Mouse (Mus musculus): Measurements from ENCODE around the gene Cpxm1. TPM values are rescaled to one million over a fixed set of nuclear protein-coding genes. Genes with fewer than 3 reads are reported as not detected.

Cpxm1 gene
- 11.7 and 24.1 TPM in 2 replicates for polyA plus RNA-seq (2014; fragmentation: Nextera tagmentation; extraction: Ambion mirVana)

- Histone ChIP-seq H3K9me3 (ENCODE audit: control insufficient read depth, low read length) (no peaks in the 10 kb centered on the region), H3K4me1 (ENCODE audit: control insufficient read depth, insufficient read depth, low read length) (peaks cover 8% of the 10 kb centered on the region; the same call in 1 of the 2 replicates), H3K9ac (replicated peaks; ENCODE audit: low read depth, low read length) (peak within 1 kb of the TSS; percentile 68), H3K36me3 (ENCODE audit: control insufficient read depth, insufficient read depth, low read length) (no peaks in the 10 kb centered on the region), H3K4me3 (ENCODE audit: low read depth, low read length) (peak within 1 kb of the TSS; percentile 46), H3K27me3 (ENCODE audit: control insufficient read depth, insufficient read depth, low read length) (no peaks in the 10 kb centered on the region), H3K27ac (ENCODE audit: low read depth, low read length) (no peak within 1 kb of the TSS), H3K4me2 (ENCODE audit: low read depth, low read length) (peak within 1 kb of the TSS; percentile 90)
- ATAC-seq (ENCODE audit: low read depth): peak; percentile 85
- under 1% methylated on average over 44 of the region's 53 CpGs for WGBS
These were observed at the start of gene Cpxm1 for GRCm38 (mm10) chr2:130397186-130397985. TSS of gene Cpxm1 (minus strand) at chr2:130397574.

GRCm38 (mm10) chr2:130442162-130442561 lies 44.8 kb upstream of the Cpxm1 start:
- H3K27me3 ChIP-seq (ENCODE audit: control insufficient read depth, insufficient read depth, low read length): no peaks in the 10 kb centered on the region
- 90% methylated on average over 10 of the region's 10 CpGs for WGBS
- H3K36me3 ChIP-seq (ENCODE audit: control insufficient read depth, insufficient read depth, low read length): peaks cover 46% of the 10 kb centered on the region
- H3K4me3 ChIP-seq (ENCODE audit: low read depth, low read length): no peak overlapping the region
- no peak overlapping the region for H3K9ac ChIP-seq (replicated peaks; ENCODE audit: low read depth, low read length)
- ATAC-seq (ENCODE audit: low read depth): no peak
- H3K9me3 ChIP-seq (ENCODE audit: control insufficient read depth, low read length): no peaks in the 10 kb centered on the region
- no peak overlapping the region for H3K4me2 ChIP-seq (ENCODE audit: low read depth, low read length)
- no peak overlapping the region for H3K27ac ChIP-seq (ENCODE audit: low read depth, low read length)
- H3K4me1 ChIP-seq (ENCODE audit: control insufficient read depth, insufficient read depth, low read length): no peaks in the 10 kb centered on the region

- no peak for ATAC-seq (ENCODE audit: low read depth)
- H3K27me3 ChIP-seq (ENCODE audit: control insufficient read depth, insufficient read depth, low read length): no peaks in the 10 kb centered on the region
- H3K4me2 ChIP-seq (ENCODE audit: low read depth, low read length): no peak overlapping the region
- H3K9me3 ChIP-seq (ENCODE audit: control insufficient read depth, low read length): no peaks in the 10 kb centered on the region
- no peak overlapping the region for H3K4me3 ChIP-seq (ENCODE audit: low read depth, low read length)
- H3K4me1 ChIP-seq (ENCODE audit: control insufficient read depth, insufficient read depth, low read length): no peaks in the 10 kb centered on the region
- WGBS: 91% methylated on average over 4 of the region's 4 CpGs
- H3K9ac ChIP-seq (replicated peaks; ENCODE audit: low read depth, low read length): no peak overlapping the region
- H3K36me3 ChIP-seq (ENCODE audit: control insufficient read depth, insufficient read depth, low read length): peaks cover 46% of the 10 kb centered on the region
- H3K27ac ChIP-seq (ENCODE audit: low read depth, low read length): no peak overlapping the region
These were observed 42.6 kb upstream of the Cpxm1 start for GRCm38 (mm10) chr2:130439840-130440480.

GRCm38 (mm10) chr2:130438861-130439260 lies 41.5 kb upstream of the Cpxm1 start:
- H3K4me2 ChIP-seq (ENCODE audit: low read depth, low read length): no peak overlapping the region
- H3K9me3 ChIP-seq (ENCODE audit: control insufficient read depth, low read length): no peaks in the 10 kb centered on the region
- 95% methylated on average over 3 of the region's 3 CpGs for WGBS
- H3K4me1 ChIP-seq (ENCODE audit: control insufficient read depth, insufficient read depth, low read length): no peaks in the 10 kb centered on the region
- H3K4me3 ChIP-seq (ENCODE audit: low read depth, low read length): no peak overlapping the region
- no peak for ATAC-seq (ENCODE audit: low read depth)
- H3K27me3 ChIP-seq (ENCODE audit: control insufficient read depth, insufficient read depth, low read length): no peaks in the 10 kb centered on the region
- H3K36me3 ChIP-seq (ENCODE audit: control insufficient read depth, insufficient read depth, low read length): peaks cover 44% of the 10 kb centered on the region
- no peak overlapping the region for H3K9ac ChIP-seq (replicated peaks; ENCODE audit: low read depth, low read length)
- no peak overlapping the region for H3K27ac ChIP-seq (ENCODE audit: low read depth, low read length)

GRCm38 (mm10) chr2:130436769-130437168 lies 39.4 kb upstream of the Cpxm1 start:
- no peak for ATAC-seq (ENCODE audit: low read depth)
- Histone ChIP-seq H3K4me1 (ENCODE audit: control insufficient read depth, insufficient read depth, low read length) (no peaks in the 10 kb centered on the region), H3K27me3 (ENCODE audit: control insufficient read depth, insufficient read depth, low read length) (no peaks in the 10 kb centered on the region), H3K27ac (ENCODE audit: low read depth, low read length) (no peak overlapping the region), H3K36me3 (ENCODE audit: control insufficient read depth, insufficient read depth, low read length) (peaks cover 23% of the 10 kb centered on the region), H3K9me3 (ENCODE audit: control insufficient read depth, low read length) (no peaks in the 10 kb centered on the region), H3K4me2 (ENCODE audit: low read depth, low read length) (no peak overlapping the region), H3K9ac (replicated peaks; ENCODE audit: low read depth, low read length) (no peak overlapping the region), H3K4me3 (ENCODE audit: low read depth, low read length) (no peak overlapping the region)
- 100% methylated on average over 1 of the region's 1 CpGs for WGBS

- H3K4me1 ChIP-seq (ENCODE audit: control insufficient read depth, insufficient read depth, low read length): no peaks in the 10 kb centered on the region
- no peaks in the 10 kb centered on the region for H3K9me3 ChIP-seq (ENCODE audit: control insufficient read depth, low read length)
- H3K36me3 ChIP-seq (ENCODE audit: control insufficient read depth, insufficient read depth, low read length): no peaks in the 10 kb centered on the region; the same call in 1 of the 2 replicates
- H3K9ac ChIP-seq (replicated peaks; ENCODE audit: low read depth, low read length): no peak overlapping the region
- WGBS: 19% methylated on average over 4 of the region's 4 CpGs
- H3K4me2 ChIP-seq (ENCODE audit: low read depth, low read length): no peak overlapping the region
- H3K27ac ChIP-seq (ENCODE audit: low read depth, low read length): no peak overlapping the region
- no peak overlapping the region for H3K4me3 ChIP-seq (ENCODE audit: low read depth, low read length)
- no peaks in the 10 kb centered on the region for H3K27me3 ChIP-seq (ENCODE audit: control insufficient read depth, insufficient read depth, low read length)
- ATAC-seq (ENCODE audit: low read depth): peak; percentile 49; the same call in 1 of the 2 replicates
These were observed 35.8 kb upstream of the Cpxm1 start for GRCm38 (mm10) chr2:130433152-130433551.

GRCm38 (mm10) chr2:130432157-130432556 lies 34.8 kb upstream of the Cpxm1 start:
- Histone ChIP-seq H3K27me3 (ENCODE audit: control insufficient read depth, insufficient read depth, low read length) (no peaks in the 10 kb centered on the region), H3K4me3 (ENCODE audit: low read depth, low read length) (no peak overlapping the region), H3K4me1 (ENCODE audit: control insufficient read depth, insufficient read depth, low read length) (no peaks in the 10 kb centered on the region), H3K36me3 (ENCODE audit: control insufficient read depth, insufficient read depth, low read length) (no peaks in the 10 kb centered on the region; the same call in 1 of the 2 replicates), H3K9ac (replicated peaks; ENCODE audit: low read depth, low read length) (no peak overlapping the region), H3K4me2 (ENCODE audit: low read depth, low read length) (no peak overlapping the region), H3K27ac (ENCODE audit: low read depth, low read length) (no peak overlapping the region), H3K9me3 (ENCODE audit: control insufficient read depth, low read length) (no peaks in the 10 kb centered on the region)
- no peak for ATAC-seq (ENCODE audit: low read depth)
- 91% methylated on average over 3 of the region's 3 CpGs for WGBS

GRCm38 (mm10) chr2:130430484-130430883 lies 33.1 kb upstream of the Cpxm1 start:
- Histone ChIP-seq H3K4me2 (ENCODE audit: low read depth, low read length) (no peak overlapping the region), H3K4me3 (ENCODE audit: low read depth, low read length) (no peak overlapping the region), H3K27me3 (ENCODE audit: control insufficient read depth, insufficient read depth, low read length) (no peaks in the 10 kb centered on the region), H3K27ac (ENCODE audit: low read depth, low read length) (no peak overlapping the region), H3K4me1 (ENCODE audit: control insufficient read depth, insufficient read depth, low read length) (no peaks in the 10 kb centered on the region), H3K36me3 (ENCODE audit: control insufficient read depth, insufficient read depth, low read length) (no peaks in the 10 kb centered on the region; the same call in 1 of the 2 replicates), H3K9me3 (ENCODE audit: control insufficient read depth, low read length) (no peaks in the 10 kb centered on the region), H3K9ac (replicated peaks; ENCODE audit: low read depth, low read length) (no peak overlapping the region)
- 84% methylated on average over 3 of the region's 3 CpGs for WGBS
- no peak for ATAC-seq (ENCODE audit: low read depth)

- no peak for ATAC-seq (ENCODE audit: low read depth)
- H3K27me3 ChIP-seq (ENCODE audit: control insufficient read depth, insufficient read depth, low read length): no peaks in the 10 kb centered on the region
- H3K9ac ChIP-seq (replicated peaks; ENCODE audit: low read depth, low read length): no peak overlapping the region
- no peak overlapping the region for H3K4me3 ChIP-seq (ENCODE audit: low read depth, low read length)
- H3K4me2 ChIP-seq (ENCODE audit: low read depth, low read length): no peak overlapping the region
- H3K36me3 ChIP-seq (ENCODE audit: control insufficient read depth, insufficient read depth, low read length): no peaks in the 10 kb centered on the region; the same call in 1 of the 2 replicates
- no peaks in the 10 kb centered on the region for H3K9me3 ChIP-seq (ENCODE audit: control insufficient read depth, low read length)
- WGBS: 67% methylated on average over 2 of the region's 2 CpGs
- peaks cover 5% of the 10 kb centered on the region; the same call in 1 of the 2 replicates for H3K4me1 ChIP-seq (ENCODE audit: control insufficient read depth, insufficient read depth, low read length)
- no peak overlapping the region for H3K27ac ChIP-seq (ENCODE audit: low read depth, low read length)
These were observed 32.5 kb upstream of the Cpxm1 start for GRCm38 (mm10) chr2:130429851-130430250.

All from neural tube, embryonic 14.5 days (tissue).